Mouse (Mus musculus) embryonic stem cell, embryonic (primary cell): ENCODE data around the gene Acap1.
"Not testable (repeated sequence)": the region's sequence is repeated elsewhere in the genome, so short reads cannot be mapped to it uniquely, and the experiment has no call there.

Experiments used
- CTCF ChIA-PET, 4 experiments: fragments of 300-600 bp in 2 of 4; fragments of 350-600 bp in 2 of 4; sonication (Branson Sonifier 250); formaldehyde crosslinking; loops; one replicate each; lab custom pipeline; 2022; ENCODE audit warnings: inconsistent platforms in 2 of 4; lab: Charles Lee
- POLR2A ChIA-PET, 4 experiments: fragments of 300-600 bp in 2 of 4; fragments of 350-600 bp in 2 of 4; sonication (Branson Sonifier 250); formaldehyde crosslinking; loops; one replicate each; lab custom pipeline; 2022; ENCODE audit warnings: antibody characterized with exemption in 4 of 4, inconsistent platforms in 1 of 4; lab: Charles Lee

Gene Acap1

DNA sequence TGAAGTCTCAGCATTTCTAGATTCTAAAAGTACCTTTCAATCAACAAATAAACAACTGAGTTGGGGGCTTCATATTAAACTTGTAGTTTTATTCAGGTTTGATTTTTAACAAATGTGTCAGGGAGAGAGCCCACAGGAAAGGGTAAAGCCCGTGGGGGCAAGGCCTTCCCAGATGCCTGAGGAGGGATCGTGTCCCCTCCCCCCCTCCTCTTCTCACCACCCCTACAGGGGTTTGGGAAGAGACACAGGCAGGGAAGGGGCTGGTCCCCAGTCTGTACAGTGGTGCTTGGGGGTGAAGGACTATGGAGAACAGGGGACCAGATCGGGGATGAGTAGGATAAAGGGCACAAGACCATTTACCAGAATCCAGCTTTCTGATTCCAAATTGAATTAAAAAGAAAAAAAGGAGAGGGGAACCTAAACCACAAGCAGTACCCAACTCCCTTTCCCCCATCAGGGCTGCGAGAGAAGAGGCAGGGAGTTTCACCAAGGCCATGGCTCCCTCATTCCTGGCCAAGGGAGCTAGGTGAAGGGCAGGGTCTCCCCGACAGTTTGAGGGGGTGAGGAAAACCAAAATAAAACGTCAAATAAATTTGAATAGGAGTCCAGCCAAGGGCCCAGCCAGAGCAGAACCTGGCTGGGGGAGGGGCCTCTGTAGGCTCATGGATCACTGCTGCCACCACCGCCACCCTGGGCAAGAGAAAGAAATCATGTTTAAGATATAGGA, 21.5 kb upstream of the Acap1 start:
- POLR2A ChIA-PET = interaction anchor here (0.6 to 19.9 kb wide), 14 partner anchors 3 to 263 kb away, joined by 3 to 353 read pairs (median 4); partner anchors contain the start of genes 2810408A11Rik (in 2 of the 4), Neurl4 (in 2 of the 4), Eif5a (in 1 of the 4) and Gabarap (in 1 of the 4)
- CTCF ChIA-PET = not testable (repeated sequence)

DNA sequence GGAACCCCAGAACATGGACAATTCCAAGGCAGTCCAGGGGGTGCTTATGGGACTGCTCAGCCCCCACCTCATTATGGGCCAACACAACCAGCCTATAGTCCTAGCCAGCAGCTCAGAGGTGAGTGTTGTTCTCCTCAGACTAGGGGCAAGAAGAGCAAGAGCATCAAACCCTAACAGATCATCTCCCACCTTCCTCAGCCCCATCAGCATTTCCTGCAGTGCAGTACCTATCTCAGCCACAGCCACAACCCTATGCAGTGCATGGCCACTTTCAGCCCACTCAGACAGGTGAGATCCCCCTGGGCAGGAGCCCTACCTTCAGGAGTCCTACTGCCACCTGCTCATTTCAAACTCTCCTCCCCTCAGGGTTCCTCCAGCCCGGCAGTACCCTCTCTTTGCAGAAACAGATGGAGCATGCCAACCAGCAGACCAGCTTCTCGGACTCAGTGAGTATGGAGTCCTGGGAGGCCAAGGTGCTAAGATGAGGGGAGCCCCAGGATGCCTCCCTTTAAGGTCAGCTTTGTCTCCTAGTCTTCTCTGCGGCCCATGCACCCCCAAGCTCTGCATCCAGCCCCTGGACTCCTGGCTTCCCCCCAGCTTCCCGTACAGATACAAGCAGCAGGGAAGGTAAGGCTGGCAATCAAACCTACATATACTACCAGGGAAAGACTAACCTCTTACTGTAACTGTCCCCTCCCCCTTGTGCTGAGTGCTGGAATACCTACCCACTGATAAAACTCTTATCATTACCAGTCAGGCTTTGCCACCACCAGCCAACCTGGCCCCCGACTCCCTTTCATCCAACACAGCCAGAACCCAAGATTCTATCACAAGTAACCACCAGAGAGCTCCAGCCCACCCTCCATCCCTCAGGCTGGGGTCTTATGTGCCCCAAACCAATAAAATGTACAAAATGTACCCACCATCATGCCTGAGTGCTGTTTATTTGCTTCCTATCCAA, 20.6 kb upstream of the Acap1 start:
- POLR2A ChIA-PET = interaction anchor here (0.6 to 19.9 kb wide), 34 partner anchors 3 to 376 kb away, joined by 3 to 353 read pairs (median 4); partner anchors contain the start of genes 2810408A11Rik (in 2 of the 4), Neurl4 (in 2 of the 4), Acap1 (in 1 of the 4) and Cd68 (in 1 of the 4)
- CTCF ChIA-PET = interaction anchor here in 2 of 4 experiments (0.6 to 1.5 kb wide), 4 partner anchors 16 to 196 kb away, joined by 3 to 6 read pairs (median 4); no protein-coding TSS in a partner anchor

DNA sequence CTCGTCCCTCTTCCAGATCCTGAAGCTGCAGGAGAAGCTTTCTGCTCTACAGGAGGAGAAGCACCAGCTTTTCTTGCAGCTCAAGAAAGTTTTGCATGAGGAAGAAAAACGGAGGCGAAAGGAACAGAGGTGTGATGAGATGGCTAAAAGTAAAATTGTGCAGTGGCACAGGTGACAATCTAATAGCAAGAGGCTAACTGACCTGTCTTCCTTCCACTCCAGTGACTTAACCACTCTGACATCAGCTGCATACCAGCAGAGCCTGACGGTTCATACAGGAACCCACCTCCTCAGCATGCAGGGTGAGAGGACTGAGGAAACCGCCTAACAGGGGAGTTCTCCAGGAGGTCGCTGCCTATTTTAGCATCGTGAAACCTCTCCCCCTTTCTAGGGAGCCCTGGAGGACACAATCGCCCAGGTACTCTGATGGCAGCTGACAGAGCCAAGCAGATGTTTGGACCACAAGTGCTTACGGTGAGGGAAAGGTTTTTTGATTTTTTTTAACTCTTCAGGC, 19.6 kb upstream of the Acap1 start:
- CTCF ChIA-PET = interaction anchor here in 2 of 4 experiments (0.6 to 1.5 kb wide), 4 partner anchors 15 to 233 kb away, joined by 3 to 6 read pairs (median 4); partner anchors contain the start of gene Senp3 (in 1 of the 2)
- POLR2A ChIA-PET = interaction anchor here (0.6 to 19.9 kb wide), 49 partner anchors 4 to 335 kb away, joined by 3 to 353 read pairs (median 4); partner anchors contain the start of genes 2810408A11Rik (in 2 of the 4), Neurl4 (in 2 of the 4), Acap1 (in 1 of the 4) and Cd68 (in 1 of the 4)

DNA sequence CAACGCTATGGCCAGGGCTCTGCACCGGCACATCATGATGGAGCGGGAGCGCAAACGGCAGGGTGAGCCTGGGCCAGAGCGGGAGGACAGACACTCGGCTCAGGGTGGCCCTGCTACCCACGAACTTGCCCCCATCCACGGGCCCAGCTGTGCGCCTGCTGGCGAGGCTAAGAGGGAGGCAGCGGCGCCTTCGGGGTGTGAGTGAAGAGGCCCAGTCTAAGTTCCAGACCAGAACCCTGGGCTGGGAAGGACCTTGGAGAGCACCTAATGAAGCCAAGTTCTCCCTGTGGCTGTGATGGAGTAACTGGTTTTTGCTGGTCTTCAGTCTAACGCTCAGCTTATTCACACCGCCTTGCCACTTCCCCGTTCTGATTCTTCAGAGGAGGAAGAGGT, 19.0 kb upstream of the Acap1 start:
- POLR2A ChIA-PET = interaction anchor here (0.6 to 19.9 kb wide), 50 partner anchors 5 to 518 kb away, joined by 3 to 353 read pairs (median 4); partner anchors contain the start of genes 2810408A11Rik (in 2 of the 4), Neurl4 (in 2 of the 4), Slc2a4 (in 2 of the 4) and Acadvl (in 1 of the 4)
- CTCF ChIA-PET = interaction anchor here in 2 of 4 experiments (0.5 to 1.5 kb wide), 3 partner anchors 20 to 366 kb away, joined by 3 to 6 read pairs (median 3); partner anchors contain the start of gene Senp3 (in 1 of the 2)

DNA sequence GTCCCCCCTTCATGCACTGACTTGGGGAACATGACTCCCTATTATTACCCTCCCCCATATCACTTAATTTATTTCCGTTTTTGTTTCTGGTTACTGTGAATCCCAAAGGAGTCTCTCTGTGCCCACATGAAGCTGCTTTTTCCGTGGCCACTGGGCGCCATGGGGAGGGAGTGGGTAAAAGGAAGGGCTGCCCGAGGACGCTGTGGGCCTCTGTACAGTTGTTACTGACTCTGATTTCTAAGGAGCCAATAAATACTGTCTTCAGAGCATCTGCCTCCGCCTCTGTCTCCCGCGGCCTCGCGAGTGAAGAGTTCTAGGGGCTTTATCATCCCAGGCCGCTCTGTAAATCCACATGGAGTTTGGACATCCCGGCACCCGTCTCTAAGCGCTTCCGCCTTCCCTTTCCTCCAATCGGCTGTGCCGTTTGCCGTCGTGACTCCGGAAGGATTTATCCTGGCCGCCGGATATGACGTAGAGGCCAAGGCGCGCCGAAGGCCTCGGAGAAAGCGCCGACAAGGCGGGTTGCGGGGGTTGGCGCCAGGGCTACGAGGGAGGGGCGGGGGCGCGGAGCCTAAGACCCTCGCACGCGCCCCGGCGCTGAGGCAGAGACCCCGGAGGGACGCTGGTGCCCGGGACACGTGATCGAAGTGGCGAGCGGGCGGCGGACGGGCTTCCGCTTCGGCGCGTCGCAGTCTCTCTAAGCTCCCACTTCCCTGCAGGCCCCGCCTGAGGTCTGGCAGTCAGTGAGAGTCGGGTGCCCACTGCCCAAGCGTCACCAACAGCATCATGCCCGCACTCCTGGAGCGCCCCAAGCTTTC, 18.4 kb upstream of the Acap1 start, which contains the start of gene Gps2:
Gene Gps2 (plus strand): TSS at position 335 of the 818 bp plus-strand sequence.
- POLR2A ChIA-PET = interaction anchor here (0.6 to 19.9 kb wide), 45 partner anchors 6 to 517 kb away, joined by 3 to 353 read pairs (median 4); partner anchors contain the start of genes 2810408A11Rik (in 2 of the 4), Eif5a (in 2 of the 4), Neurl4 (in 2 of the 4) and Slc2a4 (in 2 of the 4)
- CTCF ChIA-PET = interaction anchor here in 2 of 4 experiments (0.5 to 1.5 kb wide), 4 partner anchors 21 to 367 kb away, joined by 3 to 6 read pairs (median 3); partner anchors contain the start of genes Dvl2 (in 1 of the 2) and Senp3 (in 1 of the 2)

DNA sequence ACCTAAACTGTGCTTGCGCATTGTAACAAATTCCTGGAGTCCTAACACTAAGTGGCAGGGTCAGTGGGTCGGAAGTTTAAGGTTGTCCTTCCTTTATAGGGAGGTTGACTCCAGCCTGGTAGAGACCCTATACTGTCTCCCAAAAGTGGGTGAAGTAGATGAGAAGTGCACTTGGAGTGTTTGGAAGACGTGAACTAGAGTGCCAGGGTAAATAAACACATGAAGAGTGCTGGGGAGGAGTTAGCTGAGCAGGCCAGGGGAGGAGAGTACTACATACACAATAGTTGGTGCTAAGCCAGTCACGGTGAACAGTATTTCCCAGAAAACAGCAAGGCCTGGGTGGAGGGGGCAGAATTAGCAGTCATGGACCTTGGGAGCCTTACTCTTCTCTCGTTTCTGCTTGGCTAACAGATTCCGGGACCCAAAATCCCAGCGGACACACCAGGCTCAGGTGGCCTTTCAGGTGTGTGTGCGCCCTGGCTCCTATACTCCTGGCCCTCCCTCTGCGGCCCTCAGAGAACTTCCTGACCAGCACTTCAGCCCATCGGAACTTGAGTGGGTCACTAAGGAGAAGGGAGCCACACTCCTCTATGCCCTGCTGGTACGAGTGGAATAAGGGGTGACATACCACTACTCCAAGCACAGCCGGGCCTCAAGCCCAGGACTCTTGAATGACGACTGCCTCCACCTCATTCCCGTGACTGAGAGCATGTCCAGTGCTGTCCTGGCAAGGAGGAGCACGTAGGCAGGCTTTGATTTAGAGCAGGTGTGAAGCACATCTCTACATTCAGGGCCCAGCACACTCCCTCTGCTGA, 17.6 kb upstream of the Acap1 start:
- ChIA-PET POLR2A (interaction anchor here in 2 of 4 experiments (0.7 to 19.9 kb wide), 17 partner anchors 6 to 366 kb away, joined by 3 to 353 read pairs (median 4); partner anchors contain the start of genes 2810408A11Rik (in 2 of the 2), Eif5a (in 2 of the 2), Neurl4 (in 2 of the 2) and Slc2a4 (in 2 of the 2)), CTCF (interaction anchor here in 1 of 4 experiments (0.6 kb wide), 1 partner anchor 88 kb away, joined by 3 read pairs; the partner anchor contains the start of gene Dvl2)

DNA sequence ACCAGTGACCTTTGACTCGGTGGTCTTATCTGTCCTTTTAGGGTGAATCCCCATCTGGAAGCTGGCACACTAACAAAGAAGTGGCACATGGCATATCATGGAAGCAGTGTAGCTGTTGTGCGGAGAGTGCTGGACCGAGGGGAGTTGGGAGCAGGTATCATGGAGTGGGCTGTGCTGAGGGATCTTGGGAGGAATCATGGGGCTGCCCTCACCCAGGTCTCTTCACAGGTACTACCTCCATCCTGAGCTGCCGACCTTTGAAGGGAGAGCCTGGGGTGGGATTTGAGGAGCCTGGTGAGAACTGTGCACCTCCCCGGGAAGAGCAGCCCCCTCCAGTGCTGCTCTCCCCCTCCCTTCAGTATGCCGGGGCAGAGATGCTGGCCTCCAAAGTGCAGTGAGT, 16.4 kb upstream of the Acap1 start:
- CTCF ChIA-PET = interaction anchor here in 1 of 4 experiments (0.5 to 0.6 kb wide), 2 partner anchors 28 to 39 kb away, joined by 4 to 8 read pairs; no protein-coding TSS in a partner anchor

DNA sequence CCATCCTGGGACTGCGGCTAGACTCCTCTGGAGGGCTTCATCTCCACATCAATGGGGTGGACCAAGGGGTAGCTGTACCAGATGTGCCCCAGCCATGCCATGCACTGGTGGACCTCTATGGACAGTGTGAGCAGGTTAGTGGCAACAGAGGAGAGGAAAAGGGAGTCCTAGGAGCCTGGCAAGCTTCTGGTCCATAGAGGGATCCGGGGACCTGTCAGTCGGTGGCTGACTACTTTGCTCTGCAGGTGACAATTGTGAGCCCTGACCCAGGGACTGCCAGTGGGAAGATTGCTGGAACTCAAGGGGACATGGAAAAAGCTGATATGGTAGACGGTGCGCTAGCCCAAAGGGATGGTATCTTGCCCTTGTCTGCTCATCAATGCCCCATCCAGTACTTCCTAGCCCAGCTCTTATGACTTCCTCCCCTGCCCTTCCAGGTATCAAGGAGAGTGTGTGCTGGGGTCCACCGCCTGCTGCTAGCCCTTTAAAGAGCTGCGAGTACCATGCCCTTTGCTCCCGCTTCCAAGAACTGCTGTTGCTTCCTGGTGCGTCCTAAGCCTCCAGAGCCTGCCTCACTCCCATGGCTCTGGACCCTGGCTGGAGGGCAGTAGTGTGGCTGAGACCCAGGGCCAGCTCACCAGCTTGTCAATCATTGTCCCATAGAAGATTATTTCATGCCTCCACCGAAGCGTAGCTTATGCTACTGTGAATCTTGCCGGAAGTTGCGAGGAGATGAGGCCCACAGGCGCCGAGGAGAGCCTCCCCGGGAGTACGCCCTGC, 15.6 kb upstream of the Acap1 start:
- POLR2A ChIA-PET = interaction anchor here (0.6 to 19.9 kb wide), 11 partner anchors 8 to 86 kb away, joined by 3 to 353 read pairs (median 4); partner anchors contain the start of genes 2810408A11Rik (in 3 of the 4), Neurl4 (in 3 of the 4), Eif5a (in 2 of the 4) and Acap1 (in 1 of the 4)
- CTCF ChIA-PET = interaction anchor here in 2 of 4 experiments (0.5 to 1.2 kb wide), 3 partner anchors 11 to 34 kb away, joined by 3 to 6 read pairs (median 4); partner anchors contain the start of genes 2810408A11Rik (in 1 of the 2) and Neurl4 (in 1 of the 2)

More for the DNA sequence above, 16.4 kb upstream of the Acap1 start:
- POLR2A ChIA-PET = interaction anchor here (0.6 to 19.9 kb wide), 8 partner anchors 8 to 92 kb away, joined by 3 to 353 read pairs (median 6); partner anchors contain the start of genes 2810408A11Rik (in 3 of the 4), Neurl4 (in 3 of the 4), Eif5a (in 2 of the 4) and Gps2 (in 1 of the 4)

DNA sequence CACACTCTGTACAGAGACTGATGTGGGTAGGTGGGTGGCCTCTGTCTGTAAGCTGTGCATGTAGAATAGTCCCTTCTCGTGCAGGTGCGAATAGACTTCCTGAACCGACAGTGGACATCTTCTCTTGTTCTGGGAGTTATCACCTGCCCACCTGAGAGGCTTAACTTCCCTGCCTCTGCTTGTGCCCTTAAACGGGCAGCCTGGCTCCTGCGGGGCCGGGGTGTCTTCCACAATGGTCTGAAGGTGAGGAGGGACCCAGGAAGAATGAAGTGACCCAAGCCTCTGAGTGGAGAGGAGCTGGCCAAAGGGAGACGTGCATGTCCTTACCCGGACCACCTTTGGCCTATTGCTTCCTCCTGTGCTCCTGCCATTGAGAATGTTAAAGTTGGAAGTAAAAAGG, 14.8 kb upstream of the Acap1 start:
- CTCF ChIA-PET = interaction anchor here in 1 of 4 experiments (0.9 to 1.2 kb wide), 2 partner anchors 10 to 33 kb away, joined by 3 to 6 read pairs; partner anchors contain the start of genes 2810408A11Rik and Neurl4
- POLR2A ChIA-PET = interaction anchor here in 2 of 4 experiments (0.6 to 19.9 kb wide), 8 partner anchors 9 to 86 kb away, joined by 3 to 353 read pairs (median 5); partner anchors contain the start of genes 2810408A11Rik (in 2 of the 2), Neurl4 (in 2 of the 2), Ctdnep1 (in 1 of the 2) and Eif5a (in 1 of the 2)

DNA sequence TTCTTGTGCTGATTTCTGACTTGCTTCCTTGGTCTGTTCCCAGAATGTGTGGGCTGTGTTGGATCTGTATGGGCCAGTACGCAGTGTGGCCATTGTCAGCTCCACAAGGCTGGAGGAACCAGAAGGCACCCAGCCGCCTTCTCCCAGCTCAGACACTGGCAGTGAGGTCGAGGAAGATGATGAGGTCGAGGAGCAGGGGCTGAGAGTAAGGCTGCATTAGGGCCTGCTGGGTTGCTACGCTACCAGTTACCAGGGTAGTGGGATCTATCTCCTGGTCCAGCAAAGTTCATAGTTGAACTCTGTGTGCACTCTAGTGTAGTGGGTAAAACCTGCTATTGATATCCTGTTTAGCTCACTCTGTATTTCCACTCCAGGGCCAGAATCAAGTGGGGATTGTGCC, 13.8 kb upstream of the Acap1 start:
- CTCF ChIA-PET = interaction anchor here in 1 of 4 experiments (0.7 kb wide), 1 partner anchor 14 kb away, joined by 7 read pairs; no protein-coding TSS in a partner anchor
- POLR2A ChIA-PET = interaction anchor here in 3 of 4 experiments (0.7 to 19.9 kb wide), 9 partner anchors 9 to 253 kb away, joined by 3 to 353 read pairs (median 4); partner anchors contain the start of genes 2810408A11Rik (in 1 of the 3), Eif5a (in 1 of the 3), Elp5 (in 1 of the 3) and Gps2 (in 1 of the 3)

DNA sequence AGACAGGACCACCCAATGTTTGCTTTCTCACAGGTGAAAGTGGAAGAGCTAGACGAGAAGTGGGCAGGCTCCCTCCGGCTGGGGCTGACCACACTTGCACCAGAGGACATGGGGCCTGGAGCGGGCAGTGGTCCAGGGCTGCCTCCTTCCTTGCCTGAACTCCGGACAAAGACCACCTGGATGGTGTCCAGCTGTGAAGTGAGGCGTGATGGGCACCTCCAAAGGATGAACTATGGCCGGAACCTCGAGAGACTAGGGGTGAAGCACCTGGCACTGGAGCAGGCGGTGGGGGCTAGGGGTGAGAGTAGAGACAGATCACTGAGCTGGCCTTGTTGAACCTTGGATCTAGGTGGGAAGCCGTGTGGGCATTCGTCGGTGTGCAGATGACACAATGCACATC, 13.3 kb upstream of the Acap1 start:
- ChIA-PET CTCF (no interaction called here), POLR2A (interaction anchor here in 3 of 4 experiments (0.7 to 19.9 kb wide), 9 partner anchors 8 to 252 kb away, joined by 3 to 353 read pairs (median 4); partner anchors contain the start of genes 2810408A11Rik (in 1 of the 3), Eif5a (in 1 of the 3), Elp5 (in 1 of the 3) and Gps2 (in 1 of the 3))

DNA sequence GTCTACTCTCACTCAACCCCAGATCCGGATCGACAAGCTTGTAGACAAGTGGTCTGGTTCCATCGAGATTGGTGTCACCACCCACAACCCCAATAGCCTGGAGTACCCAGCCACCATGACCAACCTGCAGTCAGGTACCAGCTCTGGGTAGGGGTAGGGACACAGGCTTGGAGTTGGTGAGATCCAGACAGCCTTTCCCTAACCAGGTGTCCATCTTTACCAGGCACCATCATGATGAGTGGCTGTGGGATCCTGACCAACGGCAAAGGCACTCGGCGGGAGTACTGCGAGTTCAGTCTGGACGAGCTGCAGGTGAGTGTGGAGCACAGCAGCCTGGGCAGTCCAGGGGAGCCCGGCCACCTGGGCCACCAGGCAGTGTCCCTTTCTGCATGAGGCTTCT, 9.0 kb upstream of the Acap1 start:
- ChIA-PET POLR2A (interaction anchor here in 3 of 4 experiments (1.0 to 19.9 kb wide), 8 partner anchors 11 to 67 kb away, joined by 3 to 353 read pairs (median 6); partner anchors contain the start of genes Eif5a (in 2 of the 3), Gps2 (in 2 of the 3), Nlgn2 (in 1 of the 3) and Tmem256 (in 1 of the 3)), CTCF (interaction anchor here in 3 of 4 experiments (0.6 to 1.4 kb wide), 3 partner anchors 17 to 215 kb away, joined by 4 to 6 read pairs (median 4); no protein-coding TSS in a partner anchor)

DNA sequence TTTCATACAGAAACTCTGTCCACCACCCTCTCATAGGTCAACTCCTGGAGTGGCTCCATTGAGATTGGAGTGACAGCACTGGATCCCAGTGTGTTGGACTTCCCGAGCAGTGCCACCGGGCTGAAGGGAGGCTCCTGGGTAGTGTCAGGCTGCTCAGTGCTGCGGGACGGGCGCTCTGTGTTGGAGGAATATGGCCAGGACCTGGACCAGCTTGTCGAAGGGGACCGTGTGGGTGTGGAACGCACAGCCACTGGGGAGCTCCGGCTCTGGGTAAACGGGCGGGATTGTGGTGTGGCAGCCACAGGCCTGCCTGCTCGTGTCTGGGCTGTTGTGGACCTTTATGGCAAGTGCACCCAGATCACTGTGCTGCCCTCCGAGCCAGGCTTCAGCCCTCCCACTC, 7.6 kb upstream of the Acap1 start:
- ChIA-PET CTCF (interaction anchor here in 2 of 4 experiments (0.9 to 1.4 kb wide), 2 partner anchors 26 to 172 kb away, joined by 4 read pairs; no protein-coding TSS in a partner anchor), POLR2A (interaction anchor here in 3 of 4 experiments (0.6 to 19.9 kb wide), 18 partner anchors 8 to 148 kb away, joined by 3 to 353 read pairs (median 6); partner anchors contain the start of genes Eif5a (in 2 of the 3), Gps2 (in 2 of the 3), Ctdnep1 (in 1 of the 3) and Slc2a4 (in 1 of the 3))
